Mouse (Mus musculus) spleen, adult 2 months (tissue): ENCODE results near the gene Neu1.

ENCODE experiments used
- CTCF ChIP-seq: fragments of 200-500 bp; IDR thresholded peaks from 2 replicates; pipeline ENCODE4 v1.5.1; 2011; ENCODE audit warnings: mild to moderate bottlenecking, inconsistent platforms; ENCODE audit not compliant: insufficient read depth, insufficient read length, insufficient replicate concordance; ENCODE audit errors: extremely low read depth
- POLR2A ChIP-seq: fragments of 200-500 bp; IDR thresholded peaks from 2 replicates; pipeline ENCODE4 v1.6.1; 2011; ENCODE audit warnings: low read depth, low read length, inconsistent platforms

DNA sequence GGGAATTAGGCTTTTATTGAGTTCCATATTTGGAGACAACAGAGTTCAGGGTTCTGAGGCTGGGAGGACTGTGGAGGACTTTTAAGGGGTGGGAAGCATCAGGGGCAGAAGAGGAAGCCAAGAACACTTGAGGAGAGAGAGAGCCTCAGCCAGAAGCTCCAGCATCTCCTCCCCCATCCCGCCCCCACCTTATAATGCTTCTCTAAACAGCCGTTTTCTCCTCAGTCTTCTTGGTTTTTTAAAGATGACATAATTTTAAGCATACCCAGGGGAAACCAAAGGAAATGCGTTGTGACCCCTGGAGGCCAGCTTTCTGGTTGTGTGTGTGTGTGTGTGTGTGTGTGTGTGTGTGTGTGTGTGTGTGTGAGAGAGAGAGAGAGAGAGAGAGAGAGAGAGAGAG lies 31.1 kb downstream of the Neu1 start:
- TF ChIP-seq POLR2A (no peak), CTCF (no peak)
